Mouse (Mus musculus) MEL (cell line): ENCODE results near the gene Mbd6. TPM values are rescaled to one million over a fixed set of nuclear protein-coding genes. Genes with fewer than 3 reads are reported as not detected.

Experiments
- DNase-seq: peaks from one replicate; pipeline ENCODE4 v3.0.0; 2011; ENCODE audit warnings: low read depth, low spot score
- H3K27ac ChIP-seq: 2 replicates; pipeline ENCODE4 v1.5.1; 2012; ENCODE audit warnings: low read depth, mild to moderate bottlenecking, control low read depth, low read length, moderate library complexity; ENCODE audit not compliant: control insufficient read depth
- H3K27me3 ChIP-seq, 2 experiments: fragments of 150-350 bp in 1 of 2; sonication (generic) in 1 of 2; 2 replicates each; pipeline ENCODE4 v1.6.1; 2012; ENCODE audit warnings: low read length in 2 of 2, mild to moderate bottlenecking in 2 of 2, improper control_type of control experiment in 1 of 2, moderate library complexity in 1 of 2; ENCODE audit not compliant: insufficient read depth in 2 of 2, control insufficient read depth in 1 of 2
- H3K36me3 ChIP-seq, 2 experiments: 2 replicates each; pipeline ENCODE4 v1.6.1; 2012 to 2014; ENCODE audit warnings: low read length in 2 of 2, improper control_type of control experiment in 1 of 2, inconsistent platforms in 1 of 2, mild to moderate bottlenecking in 1 of 2; ENCODE audit not compliant: insufficient read depth in 2 of 2, control insufficient read depth in 1 of 2
- H3K4me1 ChIP-seq, 2 experiments: fragments of 150-350 bp in 1 of 2; sonication (generic) in 1 of 2; 2 replicates each; pipeline ENCODE4 v1.6.1; 2012; ENCODE audit warnings: low read length in 2 of 2, improper control_type of control experiment in 1 of 2, mild to moderate bottlenecking in 1 of 2; ENCODE audit not compliant: insufficient read depth in 2 of 2, control insufficient read depth in 1 of 2
- H3K4me3 ChIP-seq, 2 experiments: fragments of 150-350 bp in 1 of 2; sonication (generic) in 1 of 2; 2 replicates each; pipeline ENCODE4 v1.5.1; 2012; ENCODE audit warnings: low read depth in 2 of 2, low read length in 2 of 2, mild to moderate bottlenecking in 2 of 2, moderate library complexity in 2 of 2, control low read depth in 1 of 2, improper control_type of control experiment in 1 of 2; ENCODE audit not compliant: control insufficient read depth in 1 of 2, insufficient read depth in 1 of 2
- H3K79me2 ChIP-seq: 2 replicates; pipeline ENCODE4 v1.6.1; 2012; ENCODE audit warnings: mild to moderate bottlenecking, low read length, moderate library complexity; ENCODE audit not compliant: control insufficient read depth, poor library complexity, insufficient read depth
- H3K9ac ChIP-seq: 2 replicates; pipeline ENCODE4 v1.6.1; 2012; ENCODE audit warnings: low read depth, mild to moderate bottlenecking, control low read depth, low read length, moderate library complexity; ENCODE audit not compliant: control insufficient read depth, poor library complexity, severe bottlenecking
- H3K9me3 ChIP-seq: fragments of 150-350 bp; sonication (generic); replicated peaks from 2 replicates; pipeline ENCODE4 v1.6.1; 2012; ENCODE audit warnings: mild to moderate bottlenecking, low read length, improper control_type of control experiment, moderate library complexity; ENCODE audit not compliant: insufficient read depth
- BHLHE40 ChIP-seq: IDR thresholded peaks from 2 replicates; pipeline ENCODE4 v1.6.1; 2012; ENCODE audit warnings: low read depth, mild to moderate bottlenecking, inconsistent platforms, low read length, improper control_type of control experiment, borderline replicate concordance
- E2F4 ChIP-seq: IDR thresholded peaks from 2 replicates; pipeline ENCODE4 v1.6.1; 2011; ENCODE audit warnings: low read depth, low read length, improper control_type of control experiment, borderline replicate concordance
- EP300 ChIP-seq, 2 experiments: IDR thresholded peaks; 2 replicates each; pipeline ENCODE4 v1.6.1; 2011; ENCODE audit warnings: improper control_type of control experiment in 2 of 2, low read length in 2 of 2, low read depth in 1 of 2, mild to moderate bottlenecking in 1 of 2
- ETS1 ChIP-seq: IDR thresholded peaks from 2 replicates; pipeline ENCODE4 v1.6.1; 2012; ENCODE audit warnings: low read depth, mild to moderate bottlenecking, inconsistent platforms, low read length, improper control_type of control experiment, moderate library complexity
- GABPA ChIP-seq: IDR thresholded peaks from 2 replicates; pipeline ENCODE4 v1.6.1; 2012; ENCODE audit warnings: low read depth, mild to moderate bottlenecking, inconsistent platforms, low read length, improper control_type of control experiment, moderate library complexity
- GATA1 ChIP-seq: IDR thresholded peaks from 2 replicates; pipeline ENCODE4 v1.6.1; 2011; ENCODE audit warnings: low read depth, low read length, improper control_type of control experiment
- JUND ChIP-seq: IDR thresholded peaks from 2 replicates; pipeline ENCODE4 v1.6.1; 2011; ENCODE audit warnings: low read depth, mild to moderate bottlenecking, improper control_type of control experiment, low read length
- MAX ChIP-seq: IDR thresholded peaks from 2 replicates; pipeline ENCODE4 v1.6.1; 2011; ENCODE audit warnings: low read length, improper control_type of control experiment
- MAZ ChIP-seq: IDR thresholded peaks from 2 replicates; pipeline ENCODE4 v1.6.1; 2012; ENCODE audit warnings: low read depth, mild to moderate bottlenecking, inconsistent platforms, low read length, improper control_type of control experiment
- MXI1 ChIP-seq: IDR thresholded peaks from 2 replicates; pipeline ENCODE4 v1.6.1; 2011; ENCODE audit warnings: mild to moderate bottlenecking, low read depth, low read length, improper control_type of control experiment
- MYB ChIP-seq: IDR thresholded peaks from 2 replicates; pipeline ENCODE4 v1.6.1; 2011; ENCODE audit warnings: mild to moderate bottlenecking, low read depth, low read length, improper control_type of control experiment
- POLR2A ChIP-seq, 2 experiments: IDR thresholded peaks; 2 replicates each; pipeline ENCODE4 v1.6.1; 2011 to 2012; ENCODE audit warnings: low read length in 2 of 2, mild to moderate bottlenecking in 2 of 2, control low read depth in 1 of 2, improper control_type of control experiment in 1 of 2, low read depth in 1 of 2, moderate library complexity in 1 of 2; ENCODE audit not compliant: control insufficient read depth in 1 of 2, insufficient read depth in 1 of 2, poor library complexity in 1 of 2
- POLR2AphosphoS5 ChIP-seq: IDR thresholded peaks from 2 replicates; pipeline ENCODE4 v1.6.1; 2012; ENCODE audit warnings: low read depth, borderline replicate concordance, mild to moderate bottlenecking, inconsistent platforms, low read length, moderate library complexity, mixed read lengths
- RAD21 ChIP-seq: IDR thresholded peaks from 2 replicates; pipeline ENCODE4 v1.6.1; 2011; ENCODE audit warnings: mild to moderate bottlenecking, low read depth, low read length, improper control_type of control experiment
- SIN3A ChIP-seq: IDR thresholded peaks from 2 replicates; pipeline ENCODE4 v1.6.1; 2012; ENCODE audit warnings: low read length, improper control_type of control experiment, inconsistent platforms
- SMC3 ChIP-seq: IDR thresholded peaks from 2 replicates; pipeline ENCODE4 v1.6.1; 2011; ENCODE audit warnings: low read depth, low read length, improper control_type of control experiment
- TCF12 ChIP-seq: IDR thresholded peaks from 2 replicates; pipeline ENCODE4 v1.6.1; 2014; ENCODE audit warnings: low read depth, mild to moderate bottlenecking, inconsistent platforms, low read length, improper control_type of control experiment, moderate library complexity
- UBTF ChIP-seq: IDR thresholded peaks from 2 replicates; pipeline ENCODE4 v1.6.1; 2012; ENCODE audit warnings: low read depth, mild to moderate bottlenecking, inconsistent platforms, low read length, improper control_type of control experiment, moderate library complexity, borderline replicate concordance; ENCODE audit not compliant: insufficient read depth
- USF1 ChIP-seq: IDR thresholded peaks from 2 replicates; pipeline ENCODE4 v1.6.1; 2014; ENCODE audit warnings: low read depth, mild to moderate bottlenecking, inconsistent platforms, low read length, improper control_type of control experiment, moderate library complexity
- USF2 ChIP-seq, 2 experiments: IDR thresholded peaks; 2 replicates each; pipeline ENCODE4 v1.6.1; 2011 to 2012; ENCODE audit warnings: improper control_type of control experiment in 2 of 2, low read length in 2 of 2, borderline replicate concordance in 1 of 2, inconsistent platforms in 1 of 2, low read depth in 1 of 2, mild to moderate bottlenecking in 1 of 2; ENCODE audit not compliant: insufficient read depth in 1 of 2
- ZMIZ1 ChIP-seq: IDR thresholded peaks from 2 replicates; pipeline ENCODE4 v1.6.1; 2012; ENCODE audit warnings: low read depth, mild to moderate bottlenecking, inconsistent platforms, low read length, improper control_type of control experiment, moderate library complexity
- polyA plus RNA-seq, 2 experiments: library from polyadenylated mRNA; stranded (reverse) in 1 of 2; unstranded in 1 of 2; fragments of >175 nt in 1 of 2; fragments of >200 nt in 1 of 2; gene quantifications; 2 replicates each; pipeline versions ENCODE4 v1.2.1 to v1.2.4; 2012; ENCODE audit warnings: low replicate concordance in 2 of 2, low read depth in 1 of 2; ENCODE audit not compliant: insufficient read length in 2 of 2, insufficient read depth in 1 of 2, missing spikeins in 1 of 2
- total RNA-seq: library from RNA; depleted of rRNA; stranded (reverse); fragments of 300-350 nt; gene quantifications from 2 replicates; pipeline ENCODE4 v1.2.3, GENCODE M21; 2012

Mbd6 gene
- total and polyA plus RNA-seq, 3 experiments = 4.2 to 44.8 TPM; not detected in 1

DNA sequence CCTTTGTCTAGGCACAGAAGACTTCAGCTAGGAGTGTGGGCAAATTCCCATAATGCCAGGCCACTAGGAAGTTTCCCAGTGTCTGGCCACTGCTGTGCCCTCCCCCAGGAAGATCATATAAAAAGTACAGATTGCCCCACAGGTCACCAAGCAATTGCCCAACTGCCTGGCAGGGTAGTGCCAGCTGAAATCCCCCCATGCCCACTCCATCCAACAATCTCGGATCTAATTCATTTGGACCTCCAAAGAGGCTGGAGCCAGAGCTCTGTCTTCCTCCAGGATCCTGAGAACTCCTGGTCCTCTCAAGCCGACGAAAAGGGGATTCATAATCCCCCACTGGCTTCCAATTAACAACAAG, 903 bp downstream of the Mbd6 start (continued):
- no peak for TF ChIP-seq GABPA
- TF ChIP-seq ETS1 = no peak
- TF ChIP-seq UBTF = no peak
- TF ChIP-seq E2F4 = no peak
- TF ChIP-seq GATA1 = no peak

- H3K9me3 ChIP-seq = no peaks in the 10 kb centered on the region
- H3K4me1 ChIP-seq = peaks cover 0 to 12% of the 10 kb centered on the region in 2 experiments; a peak in 2 of 4 replicates
- H3K36me3 ChIP-seq = peaks cover 0 to 9% of the 10 kb centered on the region in 2 experiments; a peak in 3 of 4 replicates
- DNase-seq = no peak
- peak overlapping the region; percentile 75 to 91 for H3K4me3 ChIP-seq
- H3K79me2 ChIP-seq = peaks cover 61% of the 10 kb centered on the region
- peak overlapping the region; percentile 89 for H3K27ac ChIP-seq
- H3K27me3 ChIP-seq = no peaks in the 10 kb centered on the region
- peak overlapping the region; percentile 93 for H3K9ac ChIP-seq
- TF ChIP-seq MYB (no peak), USF1 (no peak), POLR2AphosphoS5 (peak; percentile 86), SIN3A (no peak)
These were observed 1.4 kb downstream of the Mbd6 start for GRCm38 (mm10) chr10:127287271-127287935.

- Histone ChIP-seq H3K4me1 (peaks cover 0 to 9% of the 10 kb centered on the region in 2 experiments; a peak in 2 of 4 replicates), H3K9ac (peak overlapping the region; percentile 93)
These were observed 2.1 kb downstream of the Mbd6 start for GRCm38 (mm10) chr10:127286730-127287129.

DNA sequence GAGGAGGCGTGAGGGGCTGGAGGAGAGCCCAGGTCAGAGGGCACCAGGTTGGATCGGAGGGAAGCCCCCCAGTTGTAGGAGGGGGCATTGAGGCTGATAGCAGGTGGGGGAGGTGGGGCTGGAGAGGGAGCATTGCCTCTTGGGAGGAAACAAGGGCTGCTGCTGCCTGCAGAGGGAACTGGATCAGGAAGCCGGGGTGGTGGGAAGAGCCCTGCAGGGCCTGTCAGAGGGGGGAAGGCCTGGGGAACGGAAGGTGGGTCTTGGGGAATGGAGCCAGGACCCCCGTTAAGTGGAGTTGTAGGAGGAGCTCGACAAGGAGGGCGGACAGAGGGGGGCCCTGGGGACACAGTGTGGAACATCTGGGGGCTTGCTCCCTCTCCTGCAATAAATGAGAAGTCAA, 2.6 kb downstream of the Mbd6 start:
- TF ChIP-seq MAX (no peak), MAZ (peak; percentile 32; the same call in 1 of the 2 replicates), RAD21 (no peak), POLR2AphosphoS5 (no peak), SMC3 (no peak), USF1 (no peak), POLR2A (IDR thresholded peaks at IDR 0.05; ENCODE audit: control insufficient read depth in 1 of 2, insufficient read depth in 1 of 2, low read depth in 1 of 2, low read length in 2 of 2, poor library complexity in 1 of 2) (peak in 1 of 2 experiments; percentile 15; a peak in 1 of 4 replicates), MXI1 (no peak), UBTF (no peak), JUND (no peak), EP300 (IDR thresholded peaks at IDR 0.05; ENCODE audit: low read depth in 1 of 2, low read length in 2 of 2) (no peak), BHLHE40 (no peak), TCF12 (no peak), GATA1 (no peak), ZMIZ1 (0 out of 2 replicates have a peak, but pooled peaks have one; percentile 52)
- Histone ChIP-seq H3K79me2 (peaks cover 49% of the 10 kb centered on the region), H3K36me3 (peaks cover 0 to 6% of the 10 kb centered on the region in 2 experiments; a peak in 2 of 4 replicates), H3K9me3 (no peaks in the 10 kb centered on the region), H3K27ac (no peak overlapping the region), H3K27me3 (no peaks in the 10 kb centered on the region), H3K4me1 (peaks cover 0 to 9% of the 10 kb centered on the region in 2 experiments; a peak in 2 of 4 replicates), H3K9ac (no peak overlapping the region), H3K4me3 (no peak overlapping the region)
- no peak for DNase-seq

More at GRCm38 (mm10) chr10:127286730-127287129, 2.1 kb downstream of the Mbd6 start:
- peak overlapping the region in 1 of 2 experiments; percentile 91; a peak in 1 of 4 replicates for H3K4me3 ChIP-seq
- H3K27me3 ChIP-seq = no peaks in the 10 kb centered on the region
- peaks cover 54% of the 10 kb centered on the region for H3K79me2 ChIP-seq
- TF ChIP-seq USF2 (IDR thresholded peaks at IDR 0.05; ENCODE audit: borderline replicate concordance in 1 of 2, insufficient read depth in 1 of 2, low read depth in 1 of 2, low read length in 2 of 2) = no peak
- DNase-seq = no peak
- peaks cover 0 to 6% of the 10 kb centered on the region in 2 experiments; a peak in 2 of 4 replicates for H3K36me3 ChIP-seq
- no peaks in the 10 kb centered on the region for H3K9me3 ChIP-seq
- H3K27ac ChIP-seq = no peak overlapping the region
